Mouse (Mus musculus): ENCODE results near the gene B3gntl1. TPM values are rescaled to one million over a fixed set of nuclear protein-coding genes. Genes with fewer than 3 reads are reported as not detected.

Gene B3gntl1
- polyA plus RNA-seq, 1 experiment from 2014 or later: 7.3 TPM

DNA sequence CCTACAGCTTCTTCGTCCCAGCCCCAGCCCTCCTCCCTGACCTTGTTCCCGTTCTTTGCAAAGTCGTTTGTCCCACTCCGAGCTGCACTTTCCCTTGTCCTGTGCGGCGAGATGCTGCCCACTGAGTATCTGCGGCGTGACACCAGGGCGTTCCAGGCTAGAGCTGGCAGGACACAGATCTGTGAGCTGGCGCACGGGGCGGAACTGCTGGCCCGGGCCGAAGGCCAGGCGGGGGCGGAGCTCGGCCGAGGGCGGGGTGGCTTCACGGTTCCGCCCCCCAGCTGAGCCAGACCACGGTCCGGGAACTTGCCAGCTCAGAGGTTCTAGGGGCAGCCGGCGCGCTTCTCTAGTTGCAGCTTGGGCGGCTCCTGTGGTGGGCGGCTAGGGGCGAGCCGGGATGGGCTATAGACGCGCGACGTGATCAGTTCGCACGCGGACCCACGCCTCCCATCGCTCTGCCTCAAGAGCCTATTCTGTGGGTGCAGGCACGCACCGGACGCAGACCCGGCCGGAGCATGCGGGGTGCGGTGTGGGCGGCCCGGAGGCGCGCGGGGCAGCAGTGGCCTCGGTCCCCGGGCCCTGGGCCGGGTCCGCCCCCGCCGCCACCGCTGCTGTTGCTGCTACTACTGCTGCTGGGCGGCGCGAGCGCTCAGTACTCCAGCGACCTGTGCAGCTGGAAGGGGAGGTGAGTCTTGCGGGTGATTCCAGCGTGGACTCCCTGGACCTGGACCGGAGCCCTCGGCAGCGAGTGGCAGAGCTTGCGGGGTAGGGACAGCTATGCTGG lies 29.4 kb upstream of the B3gntl1 start:
- Histone ChIP-seq H3K36me3 (no peaks in the 10 kb centered on the region), H3K9me3 (no peaks in the 10 kb centered on the region), H3K27me3 (ENCODE audit: insufficient read depth, poor library complexity, severe bottlenecking) (peaks cover 56% of the 10 kb centered on the region), H3K4me3 (peak overlapping the region; percentile 74), H3K4me1 (replicated peaks) (peaks cover 25% of the 10 kb centered on the region), H3K27ac (peak overlapping the region; percentile 78)
- under 1% methylated on average over 69 of the region's 69 CpGs for WGBS
- peak; percentile 82 for DNase-seq (ENCODE audit: low spot score)

DNA sequence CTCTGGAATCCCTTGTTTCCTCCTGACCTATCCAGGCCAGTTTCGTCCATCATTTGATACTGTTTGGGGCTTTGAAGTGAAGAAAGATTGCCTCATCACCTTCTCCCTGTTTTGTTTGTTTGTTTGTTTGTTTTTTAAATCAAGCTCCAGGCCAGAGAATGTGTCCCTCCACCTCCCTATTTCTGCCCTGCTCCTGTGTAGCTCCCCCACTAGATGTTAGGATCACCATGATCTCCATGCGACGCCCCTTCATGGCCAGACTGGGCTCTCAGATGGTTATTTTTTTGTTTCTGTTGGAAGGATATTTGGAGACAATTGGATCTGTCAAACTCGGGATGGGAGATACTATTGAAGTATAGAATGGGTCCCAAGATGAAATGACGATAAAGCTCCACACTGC lies 28.3 kb upstream of the B3gntl1 start, which contains the start of gene Metrnl:
Gene Metrnl (plus strand): TSS at position 301 of the 400 bp plus-strand sequence.
- WGBS: 87% methylated on average over 5 of the region's 5 CpGs
- Histone ChIP-seq H3K27ac (peak within 1 kb of the TSS; percentile 78), H3K4me1 (replicated peaks) (peaks cover 25% of the 10 kb centered on the region), H3K4me3 (peak within 1 kb of the TSS; percentile 74), H3K9me3 (no peaks in the 10 kb centered on the region), H3K36me3 (no peaks in the 10 kb centered on the region), H3K27me3 (ENCODE audit: insufficient read depth, poor library complexity, severe bottlenecking) (peaks cover 56% of the 10 kb centered on the region)
- DNase-seq (ENCODE audit: low spot score): no peak

DNA sequence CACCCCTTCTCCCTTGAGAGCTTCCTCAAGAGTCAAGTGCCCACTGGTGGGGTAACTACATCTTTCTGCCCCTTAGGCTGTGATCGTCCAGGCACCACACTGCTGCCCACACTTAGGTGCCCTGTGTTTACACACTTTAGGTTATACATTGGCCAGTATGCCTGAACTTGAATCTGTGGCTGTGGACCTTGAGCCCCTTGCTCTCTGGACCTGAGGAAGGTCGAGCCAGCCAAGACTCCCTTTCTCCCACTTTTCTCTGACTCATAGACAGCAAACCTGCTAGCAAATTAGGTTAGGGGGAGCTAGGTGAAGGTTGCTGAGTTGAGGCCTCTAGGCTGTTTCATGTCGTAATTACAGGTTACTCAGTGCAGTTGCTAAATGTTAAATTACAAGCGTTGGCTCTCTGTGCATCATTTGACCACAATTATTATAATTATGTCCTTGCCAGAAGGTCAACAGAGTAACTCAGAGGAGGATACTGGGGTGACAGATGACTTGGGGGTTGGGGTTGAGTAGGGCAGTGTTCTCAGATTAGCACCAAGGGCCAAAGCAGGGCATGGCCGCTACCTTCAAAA lies 25.5 kb upstream of the B3gntl1 start:
- Histone ChIP-seq H3K27me3 (ENCODE audit: insufficient read depth, poor library complexity, severe bottlenecking) (peaks cover 32% of the 10 kb centered on the region), H3K27ac (no peak overlapping the region), H3K36me3 (no peaks in the 10 kb centered on the region), H3K4me1 (replicated peaks) (peaks cover 20% of the 10 kb centered on the region), H3K4me3 (no peak overlapping the region), H3K9me3 (no peaks in the 10 kb centered on the region)
- DNase-seq (ENCODE audit: low spot score): no peak
- WGBS: 84% methylated on average over 5 of the region's 5 CpGs

DNA sequence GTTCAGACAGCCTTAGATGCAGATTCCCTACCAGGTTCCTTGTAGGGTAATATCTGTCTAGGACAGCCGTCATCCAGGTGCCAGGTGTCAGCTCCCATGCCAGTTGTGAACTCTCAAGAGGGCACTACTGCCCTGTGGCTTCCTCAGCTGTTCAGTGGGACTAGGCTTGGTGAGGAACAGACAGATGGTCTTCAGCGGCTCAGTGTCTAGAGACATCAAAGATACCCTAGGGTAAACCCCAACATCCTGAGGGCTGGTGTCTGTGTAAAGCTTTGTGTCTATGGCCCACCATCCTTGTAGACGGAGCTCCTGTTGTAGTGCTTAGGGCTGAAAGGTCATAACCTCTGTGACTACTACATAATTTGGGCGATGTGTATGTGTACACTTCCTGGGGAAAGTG lies 24.3 kb upstream of the B3gntl1 start:
- peaks cover 8% of the 10 kb centered on the region for H3K4me1 ChIP-seq (replicated peaks)
- peaks cover 20% of the 10 kb centered on the region for H3K27me3 ChIP-seq (ENCODE audit: insufficient read depth, poor library complexity, severe bottlenecking)
- H3K9me3 ChIP-seq: no peaks in the 10 kb centered on the region
- no peak for DNase-seq (ENCODE audit: low spot score)
- H3K36me3 ChIP-seq: no peaks in the 10 kb centered on the region
- H3K27ac ChIP-seq: no peak overlapping the region
- no peak overlapping the region for H3K4me3 ChIP-seq
- 87% methylated on average over 4 of the region's 4 CpGs for WGBS

DNA sequence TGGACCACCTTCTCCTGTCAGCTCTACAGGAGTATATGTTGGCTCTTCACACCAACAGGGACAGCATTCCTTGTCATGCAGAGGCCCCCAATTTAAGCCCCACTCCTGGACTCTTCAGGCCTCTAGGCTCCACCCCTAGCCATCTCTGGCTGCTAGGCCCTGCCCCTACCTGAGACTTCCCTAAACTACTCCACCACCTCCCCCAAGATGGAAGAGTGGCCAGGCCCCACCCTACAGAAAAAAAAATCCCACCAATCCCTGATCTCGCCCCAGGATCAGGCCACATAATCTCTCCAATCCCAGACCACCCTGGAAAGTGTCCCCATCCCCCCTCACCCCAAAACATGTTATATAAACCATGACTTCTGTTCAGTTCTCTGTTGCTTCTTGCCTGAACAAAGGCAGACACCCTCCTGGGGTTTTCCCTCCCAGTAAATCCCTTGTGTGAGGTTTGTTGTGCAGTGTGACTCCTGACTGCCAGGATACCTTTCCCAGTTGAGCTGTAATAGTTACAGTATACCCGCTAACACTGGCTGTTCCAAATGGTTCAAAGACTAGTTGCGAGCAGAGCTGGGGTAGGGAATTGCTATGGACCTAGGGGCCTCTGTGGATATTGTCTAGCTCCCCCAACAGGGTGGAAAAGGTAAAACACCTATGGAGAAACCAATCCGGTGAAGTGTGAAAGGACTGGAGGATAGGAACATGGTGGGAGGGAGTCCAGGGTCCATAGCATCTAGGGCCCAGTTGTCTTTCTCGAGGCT lies 22.5 kb upstream of the B3gntl1 start:
- no peaks in the 10 kb centered on the region for H3K36me3 ChIP-seq
- no peak for DNase-seq (ENCODE audit: low spot score)
- H3K27me3 ChIP-seq (ENCODE audit: insufficient read depth, poor library complexity, severe bottlenecking): peaks cover 2% of the 10 kb centered on the region; the same call in 1 of the 2 replicates
- H3K4me1 ChIP-seq (replicated peaks): no peaks in the 10 kb centered on the region
- WGBS: 80% methylated on average over 5 of the region's 5 CpGs
- H3K4me3 ChIP-seq: no peak overlapping the region
- H3K9me3 ChIP-seq: no peaks in the 10 kb centered on the region
- H3K27ac ChIP-seq: no peak overlapping the region

DNA sequence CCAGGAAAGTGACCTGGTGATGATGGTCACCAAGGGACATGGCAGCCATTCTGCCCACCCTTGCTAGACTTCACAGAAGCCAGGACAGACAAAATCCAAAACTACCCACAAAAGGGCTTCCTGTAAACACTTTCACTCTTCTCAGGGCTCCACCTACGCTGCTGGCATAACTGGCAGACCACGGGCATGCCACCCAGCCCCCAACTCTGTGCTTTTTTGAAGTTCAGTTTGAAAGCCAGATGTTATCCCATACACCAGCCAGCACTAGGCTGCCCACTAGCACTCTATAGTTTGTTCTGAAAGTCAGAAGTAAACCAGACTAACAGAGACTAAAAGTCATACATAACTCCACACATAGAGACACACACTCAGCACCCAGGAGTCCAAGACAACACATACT lies 15.1 kb upstream of the B3gntl1 start:
- Histone ChIP-seq H3K27me3 (ENCODE audit: insufficient read depth, poor library complexity, severe bottlenecking) (no peaks in the 10 kb centered on the region), H3K4me1 (replicated peaks) (no peaks in the 10 kb centered on the region), H3K27ac (no peak overlapping the region), H3K36me3 (no peaks in the 10 kb centered on the region), H3K4me3 (no peak overlapping the region), H3K9me3 (no peaks in the 10 kb centered on the region)
- no peak for DNase-seq (ENCODE audit: low spot score)
- 93% methylated on average over 2 of the region's 2 CpGs for WGBS

DNA sequence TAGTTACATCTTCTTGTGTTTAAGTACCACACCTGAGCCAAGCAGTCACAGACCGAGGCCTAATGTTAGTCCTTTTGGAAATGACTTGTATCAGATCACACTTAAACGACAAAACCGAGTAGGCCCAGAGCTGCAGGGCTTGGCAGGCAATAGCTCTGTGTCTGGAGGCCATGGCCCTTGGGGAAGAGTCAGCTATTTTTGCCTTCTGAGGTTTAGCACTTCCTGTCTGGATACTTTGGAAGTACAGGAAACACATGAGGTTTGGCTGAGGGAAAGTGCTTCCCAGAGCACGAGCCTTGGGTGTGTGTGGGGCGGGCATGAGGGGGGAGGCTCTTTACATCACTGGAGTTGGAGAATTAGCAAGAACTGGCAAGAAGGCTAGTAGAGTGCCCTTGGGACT lies 13.7 kb upstream of the B3gntl1 start:
- WGBS: 76% methylated on average over 5 of the region's 5 CpGs
- H3K36me3 ChIP-seq: no peaks in the 10 kb centered on the region
- no peak for DNase-seq (ENCODE audit: low spot score)
- no peaks in the 10 kb centered on the region for H3K4me1 ChIP-seq (replicated peaks)
- no peak overlapping the region for H3K27ac ChIP-seq
- H3K27me3 ChIP-seq (ENCODE audit: insufficient read depth, poor library complexity, severe bottlenecking): no peaks in the 10 kb centered on the region
- no peaks in the 10 kb centered on the region for H3K9me3 ChIP-seq
- H3K4me3 ChIP-seq: no peak overlapping the region

DNA sequence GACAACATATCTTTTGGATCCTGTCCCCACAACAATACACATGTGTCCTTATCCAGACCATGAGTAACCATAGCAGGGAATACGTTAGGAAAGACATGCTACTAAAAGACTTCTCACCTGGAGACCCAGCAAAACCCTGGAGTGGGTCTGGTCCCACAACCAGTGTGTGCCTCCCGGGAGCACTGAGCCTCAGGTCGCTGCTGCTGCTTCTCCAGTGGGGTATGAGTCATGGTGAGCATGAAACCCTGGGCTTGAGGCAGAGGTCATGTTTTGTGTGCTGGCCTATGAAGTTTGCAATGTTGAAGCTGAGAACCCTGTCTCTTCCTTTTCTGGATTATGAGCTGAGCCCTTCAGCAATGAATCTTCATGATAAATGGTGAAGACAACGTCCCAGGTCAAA lies 13.1 kb upstream of the B3gntl1 start:
- Histone ChIP-seq H3K4me3 (no peak overlapping the region), H3K27ac (no peak overlapping the region), H3K36me3 (no peaks in the 10 kb centered on the region), H3K4me1 (replicated peaks) (no peaks in the 10 kb centered on the region), H3K27me3 (ENCODE audit: insufficient read depth, poor library complexity, severe bottlenecking) (no peaks in the 10 kb centered on the region), H3K9me3 (no peaks in the 10 kb centered on the region)
- WGBS: 78% methylated on average over 4 of the region's 4 CpGs
- DNase-seq (ENCODE audit: low spot score): no peak

DNA sequence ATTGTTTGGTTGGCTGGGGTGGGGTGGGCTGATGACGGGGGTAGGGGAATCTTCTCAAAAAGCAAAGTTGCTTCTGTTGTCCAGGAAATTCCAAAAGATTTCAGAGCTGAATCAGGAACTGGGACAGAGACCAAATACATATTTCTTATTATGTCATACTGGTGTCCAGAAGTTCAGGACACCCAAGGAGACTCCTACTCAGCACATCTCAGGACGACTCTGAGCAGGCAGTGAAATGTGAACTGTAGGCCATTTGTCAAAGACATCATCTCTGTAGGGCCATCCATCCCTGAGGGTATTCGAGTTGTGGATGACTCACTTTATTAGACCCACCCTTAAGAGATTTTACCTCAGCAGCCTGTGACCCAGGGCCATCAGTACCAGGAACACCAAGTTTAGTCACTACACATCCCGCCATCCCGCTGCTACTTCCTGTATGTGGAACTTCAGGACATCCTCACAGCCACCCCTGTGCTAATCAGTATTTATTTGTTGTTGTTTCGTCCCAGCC lies 12.6 kb upstream of the B3gntl1 start:
- Histone ChIP-seq H3K27ac (no peak overlapping the region), H3K36me3 (no peaks in the 10 kb centered on the region), H3K4me1 (replicated peaks) (no peaks in the 10 kb centered on the region), H3K9me3 (no peaks in the 10 kb centered on the region), H3K4me3 (no peak overlapping the region), H3K27me3 (ENCODE audit: insufficient read depth, poor library complexity, severe bottlenecking) (no peaks in the 10 kb centered on the region)
- 73% methylated on average over 6 of the region's 6 CpGs for WGBS
- no peak for DNase-seq (ENCODE audit: low spot score)

DNA sequence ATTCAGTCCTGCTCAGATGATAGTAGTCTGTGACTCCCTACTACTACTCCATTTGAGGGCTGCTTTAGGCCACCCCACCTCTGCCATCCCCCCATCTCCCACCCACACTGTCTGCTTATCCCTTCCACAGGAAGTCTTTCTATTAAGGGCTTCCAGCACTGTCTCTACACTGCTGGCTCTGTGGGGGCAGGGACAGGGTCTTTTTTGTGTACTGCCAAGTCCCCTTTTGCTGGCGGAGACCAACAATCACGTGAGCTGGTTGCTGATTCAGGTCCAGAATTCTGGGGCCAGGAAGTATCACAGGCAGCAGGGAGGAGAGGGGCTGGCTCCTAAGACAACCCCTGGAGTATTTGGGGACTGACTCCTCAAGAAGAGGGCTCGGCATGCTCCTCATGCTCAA lies 10.3 kb upstream of the B3gntl1 start:
- Histone ChIP-seq H3K4me3 (no peak overlapping the region), H3K27ac (no peak overlapping the region), H3K9me3 (no peaks in the 10 kb centered on the region), H3K36me3 (no peaks in the 10 kb centered on the region), H3K4me1 (replicated peaks) (no peaks in the 10 kb centered on the region), H3K27me3 (ENCODE audit: insufficient read depth, poor library complexity, severe bottlenecking) (no peaks in the 10 kb centered on the region)
- 66% methylated on average over 3 of the region's 3 CpGs for WGBS
- no peak for DNase-seq (ENCODE audit: low spot score)

DNA sequence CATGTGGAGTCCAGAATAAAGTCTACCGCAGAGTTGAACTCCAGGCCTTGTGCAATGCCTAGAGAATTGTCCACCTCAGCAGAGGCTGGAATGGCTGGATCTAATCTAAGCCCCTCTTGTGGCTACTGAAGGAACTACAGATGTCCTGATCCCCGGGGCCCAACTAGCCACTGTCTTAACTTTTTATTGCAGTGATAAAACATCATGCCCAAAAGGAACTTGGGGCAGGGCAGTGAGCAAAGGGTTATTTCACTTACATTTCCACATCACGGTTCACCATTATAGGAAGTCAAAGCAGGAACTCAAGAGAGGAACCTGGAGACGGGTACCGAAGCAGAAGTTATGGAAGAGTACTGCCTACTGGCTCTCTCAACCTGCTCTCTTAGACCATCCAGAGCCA lies 7.8 kb upstream of the B3gntl1 start:
- Histone ChIP-seq H3K27ac (no peak overlapping the region), H3K4me1 (replicated peaks) (no peaks in the 10 kb centered on the region), H3K9me3 (no peaks in the 10 kb centered on the region), H3K27me3 (ENCODE audit: insufficient read depth, poor library complexity, severe bottlenecking) (no peaks in the 10 kb centered on the region), H3K4me3 (no peak overlapping the region), H3K36me3 (no peaks in the 10 kb centered on the region)
- DNase-seq (ENCODE audit: low spot score): peak; percentile 5
- 78% methylated on average over 5 of the region's 5 CpGs for WGBS

DNA sequence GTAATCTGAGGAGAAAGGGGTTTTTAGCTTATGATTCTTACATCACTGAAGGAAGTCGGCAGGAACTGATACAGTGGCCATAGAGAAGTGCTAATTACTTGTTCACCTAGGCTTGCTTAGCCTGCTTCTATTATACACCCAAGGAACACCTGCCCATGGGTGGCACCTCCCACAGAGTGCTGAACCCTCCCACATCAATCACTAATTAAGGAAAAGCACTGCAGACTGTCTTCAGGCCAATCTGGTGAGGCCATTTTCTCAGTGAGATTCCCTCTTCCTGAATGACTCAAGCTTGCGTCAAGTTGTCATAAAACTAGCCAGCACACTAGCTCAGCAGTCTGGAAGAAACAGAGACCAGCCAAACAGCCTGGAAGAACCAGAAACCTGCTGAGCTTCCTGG lies 6.6 kb upstream of the B3gntl1 start:
- 92% methylated on average over 2 of the region's 2 CpGs for WGBS
- Histone ChIP-seq H3K27ac (no peak overlapping the region), H3K4me1 (replicated peaks) (no peaks in the 10 kb centered on the region), H3K36me3 (no peaks in the 10 kb centered on the region), H3K9me3 (no peaks in the 10 kb centered on the region), H3K27me3 (ENCODE audit: insufficient read depth, poor library complexity, severe bottlenecking) (no peaks in the 10 kb centered on the region), H3K4me3 (no peak overlapping the region)
- no peak for DNase-seq (ENCODE audit: low spot score)

DNA sequence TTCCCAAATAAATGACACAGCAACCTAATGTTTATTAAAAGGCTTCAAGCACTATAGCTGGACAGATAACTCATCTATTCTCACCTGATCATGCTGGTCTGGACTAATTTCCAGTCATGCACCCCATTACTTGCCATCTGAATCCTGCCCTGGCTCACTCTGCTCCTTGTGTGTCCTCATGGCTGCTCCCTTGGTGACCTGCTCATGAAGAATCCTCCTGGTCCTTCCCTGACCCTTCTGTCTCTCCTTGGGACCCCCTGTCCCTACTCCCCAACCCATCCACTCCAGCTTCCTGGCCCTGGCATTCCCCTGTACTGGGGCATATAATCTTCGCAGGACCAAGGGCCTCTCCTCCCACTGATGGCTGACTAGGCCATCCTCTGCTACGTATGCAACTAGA lies 3.9 kb upstream of the B3gntl1 start:
- Histone ChIP-seq H3K36me3 (no peaks in the 10 kb centered on the region), H3K9me3 (no peaks in the 10 kb centered on the region), H3K4me3 (no peak overlapping the region), H3K4me1 (replicated peaks) (peaks cover 18% of the 10 kb centered on the region), H3K27me3 (ENCODE audit: insufficient read depth, poor library complexity, severe bottlenecking) (no peaks in the 10 kb centered on the region), H3K27ac (no peak overlapping the region)
- DNase-seq (ENCODE audit: low spot score): no peak
- 94% methylated on average over 2 of the region's 2 CpGs for WGBS

Measured in hindbrain, embryonic 10.5 days (tissue).